Mouse (Mus musculus) fibroblast of lung, adult 2 months (primary cell): Measurements from ENCODE around the gene Nup54.
A peak's percentile ranks its signal among the peaks of the same experiment; 100 is the strongest.

Source experiments
- DNase-seq: peaks from one replicate; pipeline ENCODE4 v3.0.0-alpha.2; 2011; ENCODE audit warnings: low read depth

The Nup54 gene

DNA sequence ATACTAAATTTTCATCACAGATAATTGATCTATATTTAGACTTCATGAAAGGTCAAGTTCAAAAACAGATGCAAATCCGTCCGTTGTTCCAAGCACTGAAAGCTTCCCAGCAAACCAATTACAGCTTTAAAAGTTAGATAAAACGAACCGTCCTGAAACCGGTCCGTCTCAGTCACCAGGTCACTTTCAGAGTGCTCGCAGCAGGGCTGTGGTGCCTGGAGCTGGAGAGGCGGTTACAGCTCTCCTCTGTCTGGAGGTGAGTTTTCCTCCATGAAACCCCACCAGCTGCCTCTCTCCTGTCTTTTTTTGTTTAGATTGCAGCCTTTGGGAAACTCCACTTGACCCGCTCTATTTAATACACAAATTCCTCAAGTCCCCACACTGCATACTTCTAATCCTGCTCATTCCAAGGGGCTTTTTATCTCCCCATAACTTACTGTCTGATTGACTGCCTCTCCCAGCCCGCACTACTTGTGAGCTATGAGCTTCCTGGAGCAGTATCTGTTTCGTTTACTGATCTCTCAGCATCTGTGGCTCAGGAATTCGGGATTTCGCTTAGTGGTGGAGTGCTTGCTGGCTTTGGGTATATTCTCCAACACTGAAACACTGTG is 58.1 kb downstream of the Nup54 start:
- no peak for DNase-seq

DNA sequence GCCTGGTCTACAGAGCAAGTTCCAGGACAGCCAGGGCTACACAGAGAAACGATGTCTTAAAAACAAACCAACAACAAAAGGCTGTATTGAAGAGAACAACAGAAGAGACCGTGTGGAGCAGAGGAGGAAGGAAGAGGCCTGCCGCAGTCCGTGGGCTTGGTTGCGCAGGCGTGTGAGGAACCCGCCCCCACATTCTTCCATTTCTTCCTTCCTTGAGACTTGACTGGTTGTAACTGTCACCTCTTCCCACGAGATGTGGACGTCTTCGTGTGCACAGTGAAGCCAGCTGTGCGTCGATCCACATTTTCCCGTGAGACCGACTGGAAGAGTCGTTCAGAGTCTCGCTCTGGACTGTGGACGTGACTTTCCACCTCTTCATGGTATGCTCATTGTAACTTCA is 59.7 kb downstream of the Nup54 start:
- no peak for DNase-seq

DNA sequence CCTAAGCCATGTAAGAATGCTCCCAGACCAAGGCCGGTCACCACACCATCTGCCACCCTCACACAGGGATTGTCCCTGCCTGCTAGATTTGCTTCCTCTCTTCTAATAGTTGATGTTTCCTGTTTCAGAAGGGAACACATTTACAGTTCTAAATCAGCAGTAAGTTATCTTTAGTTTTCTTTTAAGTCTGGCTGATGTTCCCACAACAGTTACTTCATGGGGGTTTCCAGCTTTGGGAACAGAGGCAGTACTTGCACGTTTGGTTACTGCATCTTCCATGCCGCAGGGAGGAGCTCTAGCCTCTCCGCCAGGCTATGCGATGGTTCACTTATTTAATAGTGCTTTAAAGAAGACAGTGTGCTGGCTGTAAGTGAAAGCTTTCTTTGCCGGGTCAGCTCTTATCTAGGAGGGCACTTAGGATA is 60.3 kb downstream of the Nup54 start:
- no peak for DNase-seq

DNA sequence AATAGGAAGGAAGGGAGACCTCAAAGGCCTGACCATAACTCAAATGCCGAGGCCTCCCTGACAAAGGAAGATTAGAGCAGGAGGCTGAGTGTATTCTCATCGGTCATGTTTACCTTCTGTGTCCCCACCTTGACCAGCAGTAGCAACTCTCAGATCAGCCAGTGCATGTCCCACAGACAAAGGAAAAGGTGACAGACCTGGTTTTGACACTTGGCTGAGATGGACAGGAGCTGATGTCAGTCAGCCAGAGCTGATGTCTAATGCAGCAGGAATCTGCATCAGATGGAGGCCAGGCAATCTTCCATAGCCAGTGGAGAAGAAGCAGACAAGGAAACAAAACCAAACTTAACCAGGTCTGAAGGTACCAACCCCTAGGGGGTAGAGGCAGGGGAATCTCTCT is 62.4 kb downstream of the Nup54 start:
- no peak for DNase-seq

DNA sequence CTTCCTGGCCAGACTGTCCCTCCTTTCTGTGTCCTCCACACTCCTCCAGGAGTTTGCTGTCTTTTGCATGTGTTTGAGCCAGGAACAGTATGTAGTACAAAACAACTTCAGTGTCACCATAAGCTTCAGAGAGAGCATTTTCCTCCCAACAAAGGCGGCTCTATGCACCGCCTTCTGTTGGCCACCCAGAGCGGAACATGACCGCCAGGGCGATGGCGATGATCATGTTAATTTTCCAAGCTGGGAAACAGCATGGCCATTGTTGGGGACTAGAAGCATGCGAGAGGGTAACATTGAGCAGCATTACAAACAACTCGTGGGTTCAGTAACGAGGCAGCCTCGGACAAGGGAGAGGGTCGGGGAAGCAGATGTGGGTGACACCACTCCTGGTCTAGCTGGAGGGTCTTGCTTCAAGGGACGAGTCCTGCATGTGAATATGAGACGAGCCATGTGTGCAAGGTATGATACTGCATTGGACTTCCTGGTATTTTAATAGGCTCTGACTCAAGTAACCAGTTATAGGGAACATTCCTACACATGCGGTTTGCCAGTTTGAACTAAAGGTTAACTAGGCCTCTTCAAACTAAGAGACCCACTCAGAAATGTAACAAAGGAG is 63.5 kb downstream of the Nup54 start:
- DNase-seq = no peak

DNA sequence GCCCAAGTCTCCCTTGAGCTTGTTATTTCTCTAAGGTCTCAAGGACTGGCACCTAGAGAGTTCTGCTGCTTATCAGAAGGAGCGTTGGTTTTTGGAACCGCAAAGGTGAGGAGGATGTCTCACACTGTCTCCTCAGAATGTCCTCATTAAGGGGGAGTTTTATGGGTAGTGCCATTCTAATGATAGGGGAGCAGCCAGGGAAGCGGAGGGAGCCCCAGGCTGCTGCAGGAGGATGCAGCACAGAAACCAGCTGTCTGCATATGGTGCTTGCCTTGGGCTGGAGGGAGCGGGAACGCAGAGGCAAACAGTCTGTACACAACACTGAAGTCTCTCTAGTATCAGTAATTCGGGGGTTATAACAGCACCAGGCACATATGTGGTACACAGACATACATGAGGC is 64.1 kb downstream of the Nup54 start:
- DNase-seq = no peak

DNA sequence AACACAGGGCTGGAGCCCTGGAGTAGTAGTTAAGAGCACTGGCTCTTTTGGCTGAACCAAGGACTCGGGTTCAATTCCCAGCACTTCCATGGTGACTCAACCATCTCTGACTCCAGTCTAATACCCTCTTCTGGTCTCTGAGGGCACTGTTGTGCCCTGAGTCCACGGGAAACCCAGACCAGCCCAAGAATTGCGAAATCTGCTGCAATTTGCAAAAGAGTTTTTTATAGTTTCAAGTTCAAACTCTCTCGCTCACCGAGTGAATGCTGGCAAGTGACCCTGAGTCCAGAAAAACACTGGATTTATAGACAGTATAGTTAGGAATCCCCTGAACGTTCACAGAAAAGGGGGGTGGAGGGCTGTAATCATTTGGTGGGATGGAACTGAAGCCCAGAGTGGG is 64.6 kb downstream of the Nup54 start:
- DNase-seq = no peak

DNA sequence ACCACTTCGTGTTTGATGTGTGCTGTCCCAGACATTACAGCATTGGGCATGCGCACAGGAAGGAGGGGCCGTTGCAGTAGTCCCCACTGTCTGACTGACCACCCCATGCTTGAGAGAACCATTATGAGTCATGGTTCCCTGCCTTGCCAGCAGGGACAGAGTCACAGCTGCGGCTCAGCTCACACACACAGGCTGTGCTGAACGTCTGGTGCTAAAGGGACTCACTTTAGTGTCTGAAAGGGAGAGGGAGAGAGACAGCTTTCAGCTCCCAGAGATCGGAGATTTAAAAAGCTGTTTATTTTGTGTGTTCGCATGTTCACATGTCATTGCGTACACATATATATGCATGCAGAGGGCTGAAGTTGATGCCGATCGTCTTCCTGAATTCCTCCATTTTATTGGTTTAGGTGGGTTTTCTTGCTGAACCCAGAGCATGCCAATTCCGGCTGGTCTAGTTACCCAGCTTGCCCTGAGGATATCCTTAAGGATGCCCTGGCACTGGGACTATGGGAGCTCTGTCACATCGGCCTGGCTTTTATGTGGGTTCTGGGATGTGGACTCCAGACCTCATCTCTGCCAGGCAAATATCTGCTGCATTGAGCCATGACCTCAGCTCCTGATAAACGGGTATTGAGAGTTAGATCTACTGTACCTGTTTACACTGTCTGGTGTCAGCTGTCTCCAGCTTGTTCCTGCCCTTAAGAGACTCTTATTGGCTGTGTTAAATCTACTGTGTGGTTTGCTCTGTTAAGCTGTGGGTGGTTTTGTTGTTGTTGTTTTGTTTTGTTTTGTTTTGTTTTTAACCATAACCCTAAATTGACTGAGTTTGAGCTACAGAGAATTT is 65.6 kb downstream of the Nup54 start:
- DNase-seq = peak; percentile 36

DNA sequence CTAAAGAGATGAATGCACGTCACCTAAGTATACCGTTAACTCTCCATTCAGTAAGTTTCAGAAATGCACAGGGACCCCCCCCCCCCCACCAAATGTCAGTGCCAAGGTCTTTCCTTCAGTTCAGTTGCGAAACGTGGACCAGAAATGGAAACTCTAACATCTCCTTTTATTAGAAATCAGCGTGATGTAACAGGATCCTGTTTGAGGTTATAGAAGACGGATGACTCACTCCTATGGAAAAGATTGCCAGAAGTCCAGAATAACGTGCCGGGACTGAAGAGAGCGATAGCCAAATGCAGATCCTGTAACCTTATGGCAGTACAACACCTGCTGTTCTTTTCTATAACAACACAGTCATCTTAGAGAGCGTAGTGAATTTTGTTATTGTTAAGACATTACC is 66.6 kb downstream of the Nup54 start:
- peak; percentile 64 for DNase-seq

DNA sequence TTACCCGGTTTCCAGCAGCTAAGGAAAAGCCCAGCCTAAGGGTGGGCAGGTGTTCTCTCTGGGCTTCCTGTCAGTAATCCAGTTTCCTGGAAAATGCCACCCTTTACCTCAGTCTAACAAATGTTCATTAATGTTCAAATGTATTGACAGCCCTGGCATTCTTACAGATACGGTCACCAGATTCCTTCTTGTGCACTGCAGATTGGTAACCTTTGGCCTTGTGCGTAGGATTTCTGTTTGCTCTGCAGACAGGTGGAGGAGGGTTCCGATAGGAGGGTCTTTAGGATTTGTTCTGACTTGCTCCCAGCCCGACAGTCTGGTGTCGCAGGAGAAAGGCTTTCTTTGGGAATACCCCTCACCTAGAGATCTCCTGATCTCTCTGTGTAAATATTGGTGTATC is 68.5 kb downstream of the Nup54 start:
- DNase-seq = no peak
